Mouse (Mus musculus): ENCODE measurements around the gene Ggcx. TPM values are rescaled to one million over a fixed set of nuclear protein-coding genes. Genes with fewer than 3 reads are reported as not detected.

The Ggcx gene
- polyA plus RNA-seq, 1 experiment: 9.3 TPM

Other genes with a start within 250 kb of the Ggcx start
- gene Atoh8, start 178.7 kb upstream of the Ggcx start, polyA plus RNA-seq (2012; rRNA removed): 5.5 and 5.9 TPM in 2 replicates
- gene Sftpb, start 109.7 kb upstream of the Ggcx start, polyA plus RNA-seq (2012; rRNA removed): 0.25 and 0.49 TPM in 2 replicates
- gene Usp39, start 69.1 kb upstream of the Ggcx start, polyA plus RNA-seq (2012; rRNA removed): 16.6 and 19.7 TPM in 2 replicates
- 9.5 and 17.9 TPM in 2 replicates for gene 0610030E20Rik, start 67.0 kb upstream of the Ggcx start, polyA plus RNA-seq (2012; rRNA removed)
- 13.4 and 16.6 TPM in 2 replicates for gene Tmem150a, start 58.9 kb upstream of the Ggcx start, polyA plus RNA-seq (2012; rRNA removed)
- gene Rnf181, start 47.4 kb upstream of the Ggcx start, polyA plus RNA-seq (2012; rRNA removed): 82.5 and 102 TPM in 2 replicates
- 19.3 and 21.7 TPM in 2 replicates for gene Vamp5, start 33.8 kb upstream of the Ggcx start, polyA plus RNA-seq (2012; rRNA removed)
- 280 and 288 TPM in 2 replicates for gene Vamp8, start 23.6 kb upstream of the Ggcx start, polyA plus RNA-seq (2012; rRNA removed)
- gene Mat2a, start 25.2 kb downstream of the Ggcx start, polyA plus RNA-seq (2012; rRNA removed): 50.9 and 66.5 TPM in 2 replicates
- 11.3 and 17.2 TPM in 2 replicates for gene Sh2d6, start 107.4 kb downstream of the Ggcx start, polyA plus RNA-seq (2012; rRNA removed)
- 27.2 and 38.0 TPM in 2 replicates for gene Capg, start 130.1 kb downstream of the Ggcx start, polyA plus RNA-seq (2012; rRNA removed)
- 18.3 and 26.8 TPM in 2 replicates for gene Elmod3, start 184.1 kb downstream of the Ggcx start, polyA plus RNA-seq (2012; rRNA removed)
- 22.9 and 40.1 TPM in 2 replicates for gene Retsat, start 184.2 kb downstream of the Ggcx start, polyA plus RNA-seq (2012; rRNA removed)
- gene Tgoln1, start 202.7 kb downstream of the Ggcx start, polyA plus RNA-seq (2012; rRNA removed): 33.6 and 40.9 TPM in 2 replicates

All from large intestine, adult 2 months (tissue).